Mouse (Mus musculus): ENCODE measurements at regions not wholly inside any gene's neighbourhood (a gene's known extent, or its start where the extent isn't known, plus 50 kb on each side); places are given as distances from the start of the nearest gene placed in this dataset.

DNA sequence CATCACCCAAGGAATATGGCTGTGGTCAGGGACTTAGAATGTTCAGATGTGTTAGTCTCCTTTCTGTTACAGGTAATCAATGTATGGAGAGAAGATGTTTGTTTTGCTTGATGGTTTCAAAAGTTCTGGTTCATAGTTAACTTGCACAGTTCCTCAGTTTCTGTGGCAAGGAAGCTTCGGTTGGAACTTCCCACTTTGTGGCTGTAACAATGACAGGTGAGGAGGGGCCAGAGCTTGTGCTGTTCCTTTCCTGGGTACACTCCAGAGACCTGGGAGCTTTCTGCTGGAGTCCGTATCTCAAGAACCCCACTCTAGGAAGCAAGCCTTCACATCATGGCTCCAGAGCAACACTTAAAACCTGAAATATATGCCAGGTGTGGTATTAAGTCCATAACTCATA lies 181.2 kb downstream of the Satb1 start:
- no peak for TF ChIP-seq ZNF384 (IDR thresholded peaks at IDR 0.05; ENCODE audit: low read depth, low read length)
- no peak for TF ChIP-seq MAFK (IDR thresholded peaks at IDR 0.05; ENCODE audit: insufficient read depth, low read depth, low read length)

All from ES-E14 (cell line).